Mouse (Mus musculus) testis, postnatal 14 days (tissue): Measurements from ENCODE around the gene Nbeal2.

ENCODE experiments used
- DNase-seq: peaks from one replicate; pipeline ENCODE4 v3.0.0; 2021; ENCODE audit warnings: low spot score

Nbeal2 gene

GRCm38 (mm10) chr9:110673107-110673752, 19.3 kb upstream of the Nbeal2 start:
- peak; percentile 73 for DNase-seq

DNA sequence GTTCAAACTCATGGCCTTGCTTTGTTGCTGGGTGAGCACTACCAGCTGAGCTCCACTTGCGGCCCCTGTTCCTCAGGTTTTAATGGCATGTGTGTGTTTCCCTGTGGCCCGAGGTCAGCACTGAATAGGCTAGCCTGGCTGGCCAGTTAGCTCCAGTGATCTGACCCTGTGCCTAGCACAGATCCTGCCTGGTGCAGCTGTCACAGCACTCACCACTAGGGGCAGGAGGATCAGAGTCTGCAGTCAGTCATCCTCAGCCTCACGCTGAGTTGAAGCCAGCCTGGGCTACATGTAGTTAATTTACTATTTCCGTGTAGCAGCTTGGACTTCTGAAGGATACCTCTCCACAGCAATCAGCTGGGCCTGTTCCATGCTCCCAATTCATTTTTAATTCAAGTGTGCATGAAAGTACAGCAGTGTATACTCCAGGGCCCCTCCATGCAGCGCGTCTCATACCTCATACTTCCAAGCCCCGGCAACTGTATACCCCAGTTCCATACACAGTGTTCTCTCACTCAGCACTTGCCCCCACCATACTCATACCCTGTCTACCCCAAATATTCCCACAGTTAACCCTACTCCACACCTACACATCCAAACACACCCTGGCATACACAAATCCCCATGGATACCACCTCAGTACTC, 18.6 kb upstream of the Nbeal2 start:
- DNase-seq, result no peak

- DNase-seq, result no peak
These were observed 15.8 kb upstream of the Nbeal2 start for GRCm38 (mm10) chr9:110669785-110670184.

DNA sequence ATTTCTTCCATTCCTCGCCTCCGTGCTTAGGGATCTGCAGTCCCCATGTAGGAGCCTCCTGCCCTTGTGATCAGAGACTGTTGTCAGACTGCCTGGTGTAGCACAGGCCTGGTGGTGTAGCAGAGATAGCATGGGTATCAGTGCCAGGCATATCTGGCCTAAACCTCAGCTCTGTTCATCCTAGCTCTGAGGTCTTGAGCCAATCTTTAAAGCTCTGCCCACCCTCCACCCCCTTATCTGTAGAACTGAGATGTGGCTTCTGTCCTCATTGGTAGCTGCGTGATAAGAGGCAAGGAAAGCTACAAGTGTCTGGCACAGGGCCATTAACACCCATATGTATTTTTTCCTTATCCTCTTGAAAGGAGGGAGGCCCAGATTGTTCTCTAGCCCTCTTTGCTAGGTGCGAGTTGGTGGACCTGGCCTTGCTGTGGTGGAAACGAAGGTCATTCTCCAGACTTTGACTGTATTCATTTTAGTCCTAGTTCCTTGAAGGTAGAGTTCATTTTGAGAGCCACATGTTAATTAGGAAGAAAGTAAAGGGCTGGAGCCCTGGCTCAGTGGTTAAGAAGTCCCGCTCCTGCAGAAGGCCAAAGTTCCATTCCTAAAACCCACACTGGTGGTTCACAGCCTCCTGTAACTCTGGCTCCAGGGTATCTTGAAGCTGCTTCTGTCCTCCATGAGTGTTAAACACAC, 14.8 kb upstream of the Nbeal2 start:
- peak; percentile 68 for DNase-seq

DNA sequence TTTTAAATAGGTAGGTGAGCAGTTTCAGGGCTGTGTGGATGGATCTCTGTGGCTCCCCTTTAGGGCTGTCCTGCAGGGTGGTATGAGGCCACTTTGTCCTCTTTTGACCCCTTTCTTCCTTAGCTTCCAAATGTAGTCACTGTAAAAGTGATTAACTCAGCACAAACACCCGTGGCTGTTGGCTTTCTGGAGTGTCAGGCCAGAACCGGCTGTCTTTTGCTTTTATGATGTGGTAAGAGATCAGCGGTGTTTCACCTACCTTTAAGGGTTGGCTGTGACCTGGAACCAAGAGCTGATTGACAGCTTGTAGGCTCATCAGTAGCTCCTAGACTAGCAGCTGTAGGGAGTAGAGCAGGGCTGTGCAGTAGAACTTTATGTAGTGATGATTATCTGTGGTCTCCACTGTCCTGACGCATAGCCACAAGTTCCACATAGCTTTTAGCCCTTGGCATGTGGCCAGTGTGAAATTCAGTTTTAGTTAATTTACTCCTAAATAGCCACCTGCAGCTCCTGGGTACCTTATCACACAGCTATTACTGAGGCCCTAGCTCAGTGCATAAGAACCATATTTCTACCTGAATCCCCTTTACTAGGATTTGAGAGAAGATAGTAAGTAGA, 13.4 kb upstream of the Nbeal2 start:
- no peak for DNase-seq

- no peak for DNase-seq
These were observed 12.4 kb upstream of the Nbeal2 start for GRCm38 (mm10) chr9:110666374-110666773.

DNA sequence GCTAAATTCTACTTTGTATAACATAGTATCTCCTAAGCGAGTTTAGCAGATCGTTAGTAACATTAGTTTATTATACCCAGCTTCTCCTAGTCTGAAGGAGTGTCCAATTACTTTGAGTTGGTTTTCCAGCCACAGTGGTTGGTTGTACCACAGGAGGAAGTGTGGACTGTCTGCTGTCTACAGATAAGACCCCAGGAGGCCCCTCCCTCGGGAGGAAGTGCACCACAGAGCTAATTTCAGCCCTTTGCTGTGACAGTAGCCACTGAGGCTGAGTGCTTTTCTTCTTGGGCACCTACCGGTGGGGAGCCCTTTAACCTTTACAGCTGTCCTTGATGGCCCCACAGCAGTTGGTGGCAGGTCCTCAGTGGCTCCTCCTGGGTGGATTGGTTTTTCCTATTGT, 12.0 kb upstream of the Nbeal2 start:
- peak; percentile 57 for DNase-seq

- no peak for DNase-seq
These were observed 8.9 kb upstream of the Nbeal2 start for GRCm38 (mm10) chr9:110662844-110663243.

GRCm38 (mm10) chr9:110660856-110661612, 7.1 kb upstream of the Nbeal2 start:
- no peak for DNase-seq

GRCm38 (mm10) chr9:110660208-110660607, 6.2 kb upstream of the Nbeal2 start:
- no peak for DNase-seq

- no peak for DNase-seq
These were observed 5.6 kb upstream of the Nbeal2 start for GRCm38 (mm10) chr9:110659521-110659920.

DNA sequence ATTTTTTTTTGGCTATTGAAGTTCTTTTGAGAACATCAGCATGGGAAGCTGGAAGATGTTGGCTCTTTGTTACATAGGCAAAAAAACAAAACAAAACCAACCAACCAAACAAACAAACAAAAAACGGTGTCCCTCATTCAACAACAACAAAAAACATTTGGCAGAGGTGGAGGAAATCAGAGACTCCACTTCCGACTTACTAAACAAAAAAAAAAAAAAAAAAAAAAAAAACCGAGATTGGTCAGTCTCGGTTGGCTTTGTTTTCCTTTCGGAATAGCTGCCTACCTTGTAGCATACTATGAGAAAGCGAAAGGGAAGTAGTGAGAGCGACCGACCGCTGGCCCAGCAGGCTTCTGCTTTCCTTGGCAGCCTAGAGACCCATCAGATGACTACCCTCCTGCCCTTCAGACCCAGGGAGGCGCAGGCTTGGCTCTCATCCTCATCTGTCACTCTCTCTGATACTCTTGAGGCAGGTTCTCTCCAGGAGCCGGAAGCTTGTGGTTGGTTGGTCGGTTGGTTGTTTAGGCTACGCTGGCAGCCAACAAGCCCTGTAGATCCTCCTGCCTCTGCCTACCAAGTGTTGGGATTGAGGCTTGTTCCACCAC, 3.6 kb upstream of the Nbeal2 start:
- DNase-seq, result no peak

DNA sequence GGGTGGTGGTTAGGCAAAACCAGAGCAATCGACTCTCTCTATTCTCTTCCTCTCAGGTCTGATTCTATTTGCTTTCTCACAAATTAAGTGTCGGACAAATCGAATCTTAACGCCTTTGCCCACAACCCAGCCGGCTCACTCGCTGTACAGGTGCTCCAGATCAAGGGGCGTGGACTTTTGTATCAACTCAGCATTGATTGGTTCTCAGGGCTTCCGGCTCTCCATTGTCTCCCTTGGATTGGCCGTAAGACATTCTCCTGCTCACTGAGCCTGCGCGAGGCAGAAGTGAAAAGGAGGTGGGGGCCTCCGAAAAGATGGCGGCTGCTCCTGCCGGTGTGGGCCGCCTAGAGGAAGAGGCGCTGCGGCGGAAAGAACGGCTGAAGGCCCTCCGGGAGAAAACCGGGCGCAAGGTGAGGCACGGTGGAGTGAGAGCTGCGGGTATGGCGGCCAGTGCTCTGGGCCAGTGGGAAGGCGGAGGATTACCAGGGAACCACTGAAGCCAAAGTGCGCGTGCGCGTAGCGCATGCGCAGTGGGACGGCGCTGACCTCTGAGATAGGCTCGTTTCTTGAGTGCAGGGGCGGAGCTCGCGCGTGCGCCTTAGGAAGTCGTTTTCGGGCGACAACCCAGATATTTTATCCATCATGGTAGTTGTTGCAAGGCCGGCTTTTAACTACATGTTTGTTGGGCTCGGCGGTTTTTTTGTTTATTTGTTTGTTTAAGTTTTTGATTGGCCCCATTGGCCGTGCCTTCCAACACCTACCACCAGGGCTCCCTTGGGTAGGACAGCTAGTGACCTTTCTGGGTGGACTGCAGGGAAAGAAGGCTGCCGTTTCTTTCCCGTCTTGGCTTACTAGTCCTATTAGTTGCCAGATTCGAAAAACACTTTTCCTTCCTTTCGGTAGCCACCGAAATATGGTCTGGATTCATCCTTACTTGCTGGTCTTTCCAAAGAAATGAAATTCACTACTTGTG, 2.6 kb upstream of the Nbeal2 start, which contains the start of gene Ccdc12:
Gene Ccdc12, plus strand, starts transcription at position 255 of the 973 bp plus-strand sequence.
- peak; percentile 97 for DNase-seq

GRCm38 (mm10) chr9:110655651-110656007, 1.7 kb upstream of the Nbeal2 start:
- DNase-seq, result no peak

DNA sequence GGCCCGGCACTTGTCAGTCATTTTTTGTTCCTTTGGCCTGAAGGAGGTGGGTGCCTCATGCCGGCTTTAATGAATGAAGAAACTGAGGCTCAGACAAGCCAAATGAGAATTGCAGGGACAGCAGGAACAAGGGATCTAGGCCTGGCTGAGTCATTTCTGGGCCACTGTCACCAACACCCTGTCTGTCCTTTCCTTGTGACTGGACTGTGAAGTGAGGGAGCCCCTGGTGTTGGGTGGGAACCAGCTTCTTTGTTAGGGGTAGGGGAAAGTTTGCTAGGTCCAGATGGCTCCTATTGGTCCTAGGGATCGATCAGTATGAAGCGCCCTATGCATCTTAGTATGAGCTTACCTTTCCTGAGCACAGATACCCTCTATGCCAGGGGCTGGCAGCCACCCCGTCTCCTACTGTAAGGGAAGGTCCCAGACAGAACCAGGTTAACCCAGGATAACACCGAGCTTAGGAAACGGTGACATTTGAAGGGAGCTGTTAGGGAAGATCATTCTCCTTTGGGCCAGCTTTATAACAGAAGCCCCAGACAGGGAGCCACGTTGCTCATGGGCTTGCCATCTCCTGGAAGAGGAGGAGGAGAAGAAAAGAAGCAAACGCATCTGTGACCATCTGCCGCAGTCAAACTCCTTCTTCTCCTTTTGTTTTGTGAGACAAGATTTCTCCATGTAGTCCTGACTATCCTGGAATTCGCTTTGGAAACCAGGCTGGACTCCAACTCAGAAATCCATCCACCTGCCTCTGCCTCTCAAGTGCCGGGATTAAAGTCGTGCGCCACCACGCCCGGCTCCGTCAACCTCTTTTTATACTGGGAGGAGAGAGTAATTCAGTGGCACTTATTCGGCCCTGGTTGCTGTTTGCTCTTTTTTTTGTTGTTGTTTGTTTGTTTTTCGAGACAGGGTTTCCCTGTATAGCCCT, 1.0 kb upstream of the Nbeal2 start:
- no peak for DNase-seq

DNA sequence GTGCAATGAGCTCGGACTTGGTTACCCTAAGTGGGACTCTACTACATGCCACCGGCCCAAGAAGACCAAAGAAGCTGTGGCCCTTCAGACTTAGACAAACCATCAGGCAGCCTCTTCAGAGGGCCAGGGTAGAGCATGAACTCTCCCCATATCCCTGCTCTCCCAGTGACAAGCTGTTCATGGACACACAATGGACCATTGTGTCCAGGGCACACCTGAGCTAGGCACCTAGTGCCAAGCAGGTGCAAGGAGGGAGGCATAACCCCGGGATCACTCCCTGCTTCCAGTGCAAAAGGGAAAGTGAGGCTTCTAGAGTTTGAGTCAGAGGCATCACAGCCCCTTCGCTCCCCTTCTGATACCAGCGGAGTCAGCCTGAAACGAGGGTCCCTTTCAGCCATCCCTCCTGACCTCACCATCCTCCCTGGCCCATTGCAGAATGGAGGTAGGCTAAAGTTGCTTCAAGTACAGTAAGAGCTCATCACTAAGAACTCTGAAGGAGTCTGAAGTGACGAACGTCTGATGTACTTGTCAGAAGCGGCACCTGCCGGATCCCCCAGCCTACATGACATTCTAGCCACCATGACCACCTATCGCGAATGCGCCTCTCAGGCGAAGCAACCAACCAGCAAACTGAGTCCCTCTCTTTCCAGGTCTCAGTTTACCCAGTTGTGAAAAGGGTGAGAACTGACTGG, 852 bp downstream of the Nbeal2 start:
- no peak for DNase-seq

DNA sequence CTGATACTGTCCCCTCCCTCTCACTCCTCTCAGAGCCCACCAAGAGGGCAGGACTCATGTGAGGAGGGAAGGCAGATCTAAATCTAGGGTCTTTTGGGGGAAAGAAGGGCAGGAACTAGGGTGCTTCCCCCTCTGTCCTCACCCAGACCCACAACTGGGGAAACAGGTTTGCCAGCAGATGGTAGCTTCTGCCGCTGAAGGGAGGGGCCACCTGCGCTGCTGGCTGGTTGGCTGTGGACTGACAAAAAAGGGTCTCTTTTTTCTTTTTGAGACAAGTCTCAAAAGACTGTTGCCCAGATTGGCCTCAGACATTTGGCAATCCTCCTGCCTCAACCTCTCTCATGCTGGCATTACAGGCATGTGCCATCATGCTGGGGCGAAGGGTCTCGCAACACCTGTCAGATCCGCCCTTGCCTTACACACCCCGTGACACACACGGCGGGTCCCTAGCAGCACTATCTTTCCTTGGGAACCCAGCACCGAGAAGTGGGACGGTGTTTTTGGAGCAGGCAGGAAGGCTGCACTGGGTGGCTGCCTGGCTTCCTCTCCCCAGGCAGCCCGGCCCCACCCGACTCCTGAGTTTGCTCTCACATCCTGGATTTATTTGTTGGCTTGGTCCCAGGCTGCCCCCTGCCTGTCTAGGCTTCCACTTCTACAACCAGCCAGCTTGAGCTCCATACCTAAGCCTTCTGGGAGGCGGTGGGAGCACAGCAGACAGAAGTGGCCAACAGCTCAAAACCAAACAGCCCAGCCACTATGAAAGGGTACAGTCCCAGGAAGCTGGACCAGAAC, 1.8 kb downstream of the Nbeal2 start:
- DNase-seq, result no peak

GRCm38 (mm10) chr9:110649775-110650174, 4.2 kb downstream of the Nbeal2 start:
- DNase-seq, result no peak
